Mouse (Mus musculus) liver, embryonic 16.5 days (tissue): ENCODE measurements at regions not wholly inside any gene's neighbourhood (a gene's known extent, or its start where the extent isn't known, plus 50 kb on each side); places are given as distances from the start of the nearest gene placed in this dataset.

Source experiments
- ATAC-seq: fragments of 200-750 bp; cut with Nextera tagmentation; 2 replicates; pipeline ENCODE4 v1.8.0; 2017; ENCODE audit warnings: low read depth, mild to moderate bottlenecking, moderate number of reproducible peaks, moderate library complexity
- H3K27ac ChIP-seq: fragments of 300-500 bp; sonication (generic); 2 replicates; pipeline ENCODE4 v1.5.1; 2014; ENCODE audit warnings: mild to moderate bottlenecking, low read length
- H3K27me3 ChIP-seq: fragments of 300-500 bp; sonication (generic); 2 replicates; pipeline ENCODE4 v1.6.1; 2014; ENCODE audit warnings: low read depth, low read length, mixed read lengths; ENCODE audit not compliant: control insufficient read depth, insufficient read depth
- H3K36me3 ChIP-seq: fragments of 300-500 bp; sonication (generic); 2 replicates; pipeline ENCODE4 v1.6.1; 2014; ENCODE audit warnings: mild to moderate bottlenecking; ENCODE audit not compliant: control insufficient read depth, insufficient read depth
- H3K4me1 ChIP-seq: fragments of 300-500 bp; sonication (generic); 2 replicates; pipeline ENCODE4 v1.6.1; 2014; ENCODE audit warnings: low read depth, low read length, mixed read lengths; ENCODE audit not compliant: control insufficient read depth
- H3K4me2 ChIP-seq: fragments of 300-500 bp; sonication (generic); 2 replicates; pipeline ENCODE4 v1.6.1; 2014; ENCODE audit warnings: low read depth, low read length, mixed read lengths
- H3K4me3 ChIP-seq: fragments of 300-500 bp; sonication (generic); 2 replicates; pipeline ENCODE4 v1.5.1; 2014; ENCODE audit warnings: low read depth, mild to moderate bottlenecking, low read length
- H3K9ac ChIP-seq: fragments of 300-500 bp; sonication (generic); 2 replicates; pipeline ENCODE4 v1.6.1; 2014; ENCODE audit warnings: low read depth, low read length
- H3K9me3 ChIP-seq: fragments of 300-500 bp; sonication (generic); replicated peaks from 2 replicates; pipeline ENCODE4 v1.6.1; 2016; ENCODE audit warnings: low read length; ENCODE audit not compliant: control insufficient read depth
- WGBS: fragments of 180-500 bp; shearing (Covaris S2); extraction: QIAGEN DNeasy Blood & Tissue Kit; methylation state at CpG from one replicate; pipeline ENCODE4 v1.1.7; 2014; ENCODE audit not compliant: insufficient replicate concordance; 5-methylcytosine and 5-hydroxymethylcytosine counted together

- Histone ChIP-seq H3K4me3 (no peak overlapping the region), H3K4me2 (no peak overlapping the region), H3K36me3 (no peaks in the 10 kb centered on the region), H3K4me1 (no peaks in the 10 kb centered on the region), H3K27ac (no peak overlapping the region), H3K9me3 (no peaks in the 10 kb centered on the region), H3K9ac (no peak overlapping the region), H3K27me3 (no peaks in the 10 kb centered on the region)
- WGBS: 43% methylated on average over 4 of the region's 4 CpGs
- ATAC-seq: no peak
Observed at GRCm38 (mm10) chr9:32835626-32835971, 199.6 kb downstream of the Ets1 start.

- Histone ChIP-seq H3K27me3 (no peaks in the 10 kb centered on the region), H3K36me3 (no peaks in the 10 kb centered on the region), H3K4me2 (no peak overlapping the region), H3K4me1 (no peaks in the 10 kb centered on the region), H3K9ac (no peak overlapping the region), H3K27ac (no peak overlapping the region), H3K4me3 (no peak overlapping the region), H3K9me3 (no peaks in the 10 kb centered on the region)
- 39% methylated on average over 5 of the region's 5 CpGs for WGBS
- no peak for ATAC-seq
Observed at GRCm38 (mm10) chr9:32836371-32836770, 200.3 kb downstream of the Ets1 start.

- Histone ChIP-seq H3K27me3 (no peaks in the 10 kb centered on the region), H3K9ac (no peak overlapping the region), H3K4me1 (no peaks in the 10 kb centered on the region), H3K27ac (no peak overlapping the region), H3K9me3 (no peaks in the 10 kb centered on the region), H3K4me2 (no peak overlapping the region), H3K4me3 (no peak overlapping the region), H3K36me3 (no peaks in the 10 kb centered on the region)
- WGBS: 67% methylated on average over 2 of the region's 2 CpGs
- no peak for ATAC-seq
Observed at GRCm38 (mm10) chr9:32847361-32847760, 211.3 kb downstream of the Ets1 start.

- no peaks in the 10 kb centered on the region for H3K4me1 ChIP-seq
Observed at GRCm38 (mm10) chr9:32852282-32852681, 216.3 kb downstream of the Ets1 start.

GRCm38 (mm10) chr9:32863286-32863685 is 227.3 kb downstream of the Ets1 start:
- no peaks in the 10 kb centered on the region for H3K36me3 ChIP-seq
- H3K9me3 ChIP-seq: no peaks in the 10 kb centered on the region
- H3K4me3 ChIP-seq: no peak overlapping the region
- 45% methylated on average over 5 of the region's 5 CpGs for WGBS
- H3K9ac ChIP-seq: no peak overlapping the region
- H3K4me1 ChIP-seq: no peaks in the 10 kb centered on the region
- no peaks in the 10 kb centered on the region for H3K27me3 ChIP-seq
- no peak overlapping the region for H3K4me2 ChIP-seq
- no peak for ATAC-seq
- H3K27ac ChIP-seq: no peak overlapping the region

More at GRCm38 (mm10) chr9:32852282-32852681, 216.3 kb downstream of the Ets1 start:
- Histone ChIP-seq H3K9ac (no peak overlapping the region), H3K4me3 (no peak overlapping the region), H3K27me3 (no peaks in the 10 kb centered on the region), H3K36me3 (no peaks in the 10 kb centered on the region), H3K9me3 (no peaks in the 10 kb centered on the region), H3K4me2 (no peak overlapping the region), H3K27ac (no peak overlapping the region)
- 57% methylated on average over 3 of the region's 3 CpGs for WGBS
- no peak for ATAC-seq

GRCm38 (mm10) chr9:32868936-32869335 is 232.9 kb downstream of the Ets1 start:
- Histone ChIP-seq H3K9me3 (no peaks in the 10 kb centered on the region), H3K4me1 (no peaks in the 10 kb centered on the region), H3K4me3 (no peak overlapping the region), H3K27ac (no peak overlapping the region), H3K9ac (no peak overlapping the region), H3K4me2 (no peak overlapping the region), H3K27me3 (no peaks in the 10 kb centered on the region), H3K36me3 (no peaks in the 10 kb centered on the region)
- 74% methylated on average over 8 of the region's 8 CpGs for WGBS
- no peak for ATAC-seq

- H3K4me1 ChIP-seq: no peaks in the 10 kb centered on the region
- no peaks in the 10 kb centered on the region for H3K27me3 ChIP-seq
- H3K9ac ChIP-seq: no peak overlapping the region
- no peak overlapping the region for H3K27ac ChIP-seq
- WGBS: 50% methylated on average over 6 of the region's 6 CpGs
- no peaks in the 10 kb centered on the region for H3K9me3 ChIP-seq
- no peaks in the 10 kb centered on the region for H3K36me3 ChIP-seq
- no peak overlapping the region for H3K4me2 ChIP-seq
- ATAC-seq: no peak
- no peak overlapping the region for H3K4me3 ChIP-seq
Observed at GRCm38 (mm10) chr9:32874306-32874875, 238.4 kb downstream of the Ets1 start.

- ATAC-seq: no peak
- Histone ChIP-seq H3K9me3 (no peaks in the 10 kb centered on the region), H3K27ac (no peak overlapping the region), H3K4me3 (no peak overlapping the region), H3K9ac (no peak overlapping the region), H3K27me3 (no peaks in the 10 kb centered on the region), H3K36me3 (no peaks in the 10 kb centered on the region), H3K4me1 (no peaks in the 10 kb centered on the region), H3K4me2 (no peak overlapping the region)
- 45% methylated on average over 7 of the region's 7 CpGs for WGBS
Observed at GRCm38 (mm10) chr9:32882819-32883587, 247.0 kb downstream of the Ets1 start.

GRCm38 (mm10) chr9:32886008-32886650 is 250.1 kb downstream of the Ets1 start:
- H3K27me3 ChIP-seq: no peaks in the 10 kb centered on the region
- WGBS: 55% methylated on average over 6 of the region's 6 CpGs
- H3K4me3 ChIP-seq: no peak overlapping the region
- no peak overlapping the region for H3K4me2 ChIP-seq
- no peaks in the 10 kb centered on the region for H3K9me3 ChIP-seq
- H3K36me3 ChIP-seq: no peaks in the 10 kb centered on the region
- H3K9ac ChIP-seq: no peak overlapping the region
- H3K27ac ChIP-seq: no peak overlapping the region
- H3K4me1 ChIP-seq: no peaks in the 10 kb centered on the region
- ATAC-seq: no peak
